Mouse (Mus musculus): ENCODE measurements at regions not wholly inside any gene's neighbourhood (a gene's known extent, or its start where the extent isn't known, plus 50 kb on each side); places are given as distances from the start of the nearest gene placed in this dataset.
A peak's percentile ranks its signal among the peaks of the same experiment; 100 is the strongest.

DNA sequence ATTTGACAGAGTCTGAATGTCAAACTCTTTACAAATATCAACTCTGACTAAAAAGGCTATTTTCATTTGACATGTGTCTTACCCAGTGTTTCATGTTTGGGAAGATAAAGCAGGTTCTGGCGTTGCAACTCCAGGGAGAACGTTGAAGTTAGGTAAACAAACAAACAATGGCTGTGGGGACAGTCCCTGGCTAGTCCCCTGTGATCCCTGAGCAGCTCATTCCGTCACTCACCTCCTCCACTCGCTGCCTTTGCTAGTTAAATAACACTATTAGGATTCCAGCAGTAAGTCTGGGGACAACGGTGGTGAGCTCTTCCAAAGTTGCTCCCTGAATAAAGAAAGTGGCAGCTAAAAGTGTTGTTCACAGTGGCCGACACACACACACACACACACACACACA, 227.8 kb upstream of the Prox1 start:
- no peak for DNase-seq

DNA sequence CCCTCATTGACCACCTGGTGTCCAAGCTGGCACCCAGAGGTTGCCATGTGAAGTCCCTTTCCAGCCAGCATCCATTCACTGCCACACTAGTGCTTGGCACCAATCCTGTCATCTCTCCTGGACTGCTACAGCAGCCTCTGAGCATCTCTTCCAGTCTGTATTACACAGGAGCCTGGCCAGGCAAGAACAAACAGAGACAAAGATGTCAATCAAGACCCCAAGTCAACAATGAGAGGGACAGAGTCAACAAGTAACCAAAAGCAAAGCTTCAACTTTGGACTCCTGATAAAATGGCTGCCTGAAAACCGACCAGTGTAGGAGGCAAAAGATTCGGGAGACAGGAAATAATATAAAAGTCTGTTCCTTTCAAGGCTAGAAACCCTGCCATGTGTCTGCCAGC, 227.3 kb upstream of the Prox1 start:
- DNase-seq = no peak

DNA sequence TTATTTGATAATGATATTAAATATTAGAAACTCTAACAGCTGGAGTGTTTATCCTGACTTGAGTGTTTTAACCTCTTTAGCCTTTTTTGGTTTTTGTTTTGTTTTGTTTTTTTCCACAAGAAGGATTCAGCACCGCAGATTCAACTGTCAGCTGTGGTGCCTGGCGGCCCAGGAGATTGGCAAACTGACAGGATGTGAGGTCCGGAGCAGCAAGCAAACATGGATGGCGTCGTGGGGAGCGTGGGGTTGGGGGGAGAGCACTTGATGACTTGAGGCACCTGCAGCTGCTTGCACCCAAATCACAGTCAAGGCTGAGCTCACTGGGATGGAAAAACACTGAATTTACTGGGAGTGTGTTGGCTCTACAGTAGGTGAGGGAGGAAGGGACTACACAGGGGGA, 222.5 kb upstream of the Prox1 start:
- peak; percentile 22 for DNase-seq

DNA sequence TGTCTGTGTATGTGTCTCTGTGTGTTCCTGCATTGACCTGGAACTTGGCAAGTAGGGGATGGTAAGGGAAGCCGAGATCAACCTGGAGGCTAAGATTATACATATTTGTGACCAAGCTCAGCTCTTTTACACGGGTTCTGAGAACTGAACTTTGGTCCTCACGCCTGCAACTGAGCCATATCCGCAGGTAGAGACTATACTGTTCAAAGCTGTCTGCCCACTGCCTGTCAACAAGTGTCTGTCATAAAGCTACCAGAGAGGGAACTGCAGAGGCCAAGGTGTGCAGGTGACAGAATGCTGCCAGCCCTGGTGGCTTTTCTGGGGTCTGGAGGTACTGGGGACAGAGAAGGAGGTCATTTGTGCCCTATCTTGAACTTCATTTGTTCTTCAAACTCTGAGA, 218.3 kb upstream of the Prox1 start:
- DNase-seq = no peak

DNA sequence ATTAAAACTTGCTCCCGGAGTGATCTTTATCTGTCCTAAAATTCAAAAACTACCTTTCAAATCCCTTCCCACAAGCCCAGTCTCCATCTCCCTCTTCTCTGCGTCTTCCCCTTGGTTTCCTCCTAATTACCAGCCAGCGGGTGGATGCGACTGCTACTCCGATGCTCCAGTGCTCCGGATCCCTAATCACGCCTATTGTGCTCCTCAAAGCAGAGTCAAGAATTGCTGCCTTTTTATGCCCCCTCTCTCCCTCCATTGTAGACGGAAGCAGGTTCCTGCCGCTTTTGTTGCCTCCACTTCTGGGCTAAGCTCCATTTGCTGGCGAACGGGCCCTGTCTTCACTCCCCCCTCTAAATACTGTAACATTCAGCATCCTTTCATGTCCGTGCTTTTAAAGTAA, 214.0 kb upstream of the Prox1 start:
- DNase-seq = no peak

DNA sequence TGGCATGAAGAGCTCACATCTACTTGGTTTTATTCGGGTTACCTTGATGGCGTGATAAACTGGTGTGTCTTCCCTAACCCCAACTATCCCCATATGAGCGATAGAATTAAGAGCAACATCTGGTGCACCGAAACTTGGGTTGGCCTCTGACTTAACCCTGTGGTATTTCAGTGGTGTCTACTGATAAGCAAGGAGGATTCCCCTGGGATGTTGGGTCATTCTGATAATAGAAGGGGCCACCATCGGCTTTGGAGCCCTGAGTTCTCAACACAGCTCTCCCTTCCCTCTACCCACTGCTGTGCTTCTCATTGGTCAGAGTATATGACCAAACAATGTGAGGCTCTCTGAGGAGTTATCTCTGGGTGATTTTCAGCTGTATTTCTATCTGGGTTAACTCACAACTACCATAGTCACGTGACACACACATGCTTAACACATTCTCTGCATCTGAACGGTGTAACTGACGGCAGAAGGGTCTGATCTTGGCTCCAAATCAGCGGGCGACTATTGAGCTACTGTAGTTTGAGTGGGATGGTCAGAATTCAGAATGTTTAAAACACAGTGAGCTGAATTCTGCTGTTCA, 212.8 kb upstream of the Prox1 start:
- no peak for DNase-seq

DNA sequence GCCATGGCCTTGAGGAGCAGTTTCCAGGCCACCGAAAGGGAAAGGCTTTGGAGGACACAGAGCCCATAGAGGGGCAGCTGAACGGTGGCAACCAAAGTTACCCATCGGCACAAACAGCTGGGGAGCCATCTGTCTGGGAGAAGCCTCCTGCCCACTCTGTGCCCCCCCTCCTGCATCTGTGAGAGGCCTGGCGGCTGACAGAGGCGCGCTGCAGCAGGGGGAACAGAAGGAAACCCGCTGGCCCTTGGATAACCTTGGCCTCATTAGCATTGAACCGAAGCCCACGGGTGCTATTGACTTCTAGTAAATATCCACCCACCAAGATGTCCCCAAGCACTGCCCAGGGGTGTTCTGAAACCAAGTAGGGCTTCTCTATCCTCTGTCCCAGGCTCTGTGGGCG, 209.6 kb upstream of the Prox1 start:
- DNase-seq = no peak

DNA sequence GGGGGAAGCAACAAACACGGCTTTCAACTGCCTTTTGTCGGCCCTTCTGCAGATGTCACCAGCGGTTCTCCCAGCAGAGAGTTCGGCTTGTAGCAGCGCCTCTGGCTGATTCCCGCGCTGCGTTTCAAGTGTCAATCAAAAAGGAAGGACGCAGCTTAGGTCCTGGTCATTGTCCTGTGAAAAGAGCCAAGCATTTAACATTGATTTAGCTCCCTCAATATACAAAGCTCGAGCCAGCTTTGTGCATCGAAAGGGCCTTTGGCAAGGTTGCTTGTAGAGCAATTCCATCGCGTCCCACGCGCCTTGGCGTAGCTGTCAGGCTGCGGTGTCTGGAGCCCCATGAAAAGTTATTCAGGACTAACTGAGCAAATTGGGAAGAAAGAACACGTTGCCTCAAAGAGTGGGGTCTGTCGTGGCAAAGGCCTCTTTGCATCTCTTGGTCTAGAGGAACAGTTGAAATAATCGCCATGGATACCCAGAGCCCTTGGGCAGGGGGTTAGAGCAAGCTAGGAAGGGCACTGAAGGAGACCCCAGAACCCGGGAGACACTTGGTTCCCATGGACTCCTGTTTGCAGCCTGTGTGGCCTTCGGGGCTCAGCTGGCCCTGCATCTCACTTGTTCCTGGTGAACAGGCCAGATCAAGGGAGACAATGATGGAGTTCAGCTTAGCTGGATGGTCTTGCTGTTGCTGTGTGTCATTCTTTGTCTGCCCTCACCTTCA, 204.8 kb upstream of the Prox1 start:
- no peak for DNase-seq

DNA sequence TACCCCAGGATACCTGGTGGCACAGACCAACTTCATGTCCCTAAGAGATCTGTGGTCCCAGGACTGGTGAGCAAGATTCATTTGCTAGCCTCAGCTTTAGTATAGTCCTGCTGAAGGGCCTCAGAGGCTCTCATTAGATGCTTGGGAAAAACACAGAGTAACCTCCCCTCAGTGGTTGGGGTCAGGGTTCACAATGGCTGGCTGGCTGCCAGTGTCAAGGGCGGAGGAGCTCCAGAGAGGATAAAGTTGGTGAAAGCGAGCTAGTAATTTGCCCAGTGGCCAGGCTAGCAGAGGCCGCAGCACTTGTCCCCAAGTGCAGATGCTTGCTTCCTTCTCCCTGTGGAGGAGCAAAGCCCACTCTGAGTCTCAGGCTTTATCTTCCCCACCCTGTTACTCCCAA, 203.8 kb upstream of the Prox1 start:
- peak; percentile 35 for DNase-seq

DNA sequence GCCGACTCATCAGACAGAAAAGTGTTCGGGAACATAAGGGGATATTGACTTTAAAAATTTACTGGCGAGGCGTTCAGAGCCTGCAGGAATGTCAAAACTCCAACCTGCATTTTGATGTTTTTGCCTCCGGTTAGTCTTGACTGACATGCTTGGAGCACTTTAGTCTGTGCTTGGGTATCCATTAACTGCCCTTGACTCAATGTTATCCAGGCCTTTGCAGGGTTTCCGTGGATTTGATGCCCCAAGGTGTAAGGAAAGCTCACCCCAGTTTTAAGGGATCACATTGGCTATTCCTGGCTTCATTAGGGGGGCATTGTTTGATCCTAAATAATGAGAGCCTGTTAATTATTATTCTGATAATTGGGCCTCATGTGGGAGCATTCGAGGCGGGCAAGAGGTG, 196.1 kb upstream of the Prox1 start:
- DNase-seq = no peak

DNA sequence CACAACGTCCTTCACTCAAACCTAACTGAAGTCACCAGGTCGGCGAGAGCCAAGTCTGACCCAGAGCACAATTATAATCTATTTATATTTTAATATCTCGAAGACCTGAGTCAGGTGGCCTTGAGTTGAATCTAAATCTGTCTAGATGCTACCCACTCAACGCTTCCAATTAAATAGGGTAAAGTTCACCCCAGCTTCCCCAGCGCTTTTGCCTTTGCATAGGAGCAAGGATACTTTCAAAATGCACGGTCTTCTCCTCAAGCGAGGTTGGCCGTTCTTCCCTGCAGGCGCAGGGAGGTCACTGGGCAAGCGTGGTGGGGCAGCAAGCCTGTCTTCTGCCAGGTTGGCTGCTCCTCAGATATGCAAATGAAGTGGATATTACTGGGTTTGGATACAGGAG, 194.6 kb upstream of the Prox1 start:
- peak; percentile 55 for DNase-seq

DNA sequence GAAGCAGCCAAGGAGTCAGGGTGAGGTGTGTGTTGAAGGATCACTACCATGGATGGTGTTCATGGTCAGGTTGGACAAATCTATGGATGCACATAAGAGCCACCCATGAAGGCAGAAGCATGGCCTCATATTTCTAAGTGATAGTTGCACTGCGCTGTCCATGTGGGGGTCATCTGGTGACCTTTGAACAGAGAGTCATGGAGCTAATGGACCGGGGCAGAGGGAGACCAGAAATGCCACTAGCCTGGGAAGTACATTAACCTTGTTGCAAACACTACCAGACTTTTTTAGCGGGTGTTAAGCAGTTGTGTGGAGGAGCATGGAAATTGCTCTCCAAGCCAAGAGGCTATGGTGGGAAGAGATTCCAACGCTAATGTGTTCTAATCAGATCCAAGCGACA, 190.1 kb upstream of the Prox1 start:
- no peak for DNase-seq

DNA sequence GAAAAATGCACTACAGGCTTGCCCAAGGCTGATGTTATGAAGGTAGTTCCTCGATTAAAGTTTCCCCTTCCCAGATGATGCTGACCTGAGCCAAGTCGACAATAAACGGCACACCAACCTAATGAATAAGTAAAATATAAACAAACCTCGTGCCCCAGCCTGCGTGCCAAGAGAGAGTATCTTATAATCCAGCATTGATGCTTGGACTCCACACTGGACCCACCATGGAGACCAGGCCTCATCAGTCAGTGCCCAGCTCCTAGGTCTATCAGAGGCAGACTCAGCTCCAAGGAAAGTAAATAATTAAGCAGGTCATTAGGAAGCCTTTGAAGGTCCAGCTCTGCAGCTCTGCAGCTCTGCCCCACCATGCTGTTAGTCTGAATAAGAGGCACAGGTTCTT, 187.3 kb upstream of the Prox1 start:
- DNase-seq = no peak

DNA sequence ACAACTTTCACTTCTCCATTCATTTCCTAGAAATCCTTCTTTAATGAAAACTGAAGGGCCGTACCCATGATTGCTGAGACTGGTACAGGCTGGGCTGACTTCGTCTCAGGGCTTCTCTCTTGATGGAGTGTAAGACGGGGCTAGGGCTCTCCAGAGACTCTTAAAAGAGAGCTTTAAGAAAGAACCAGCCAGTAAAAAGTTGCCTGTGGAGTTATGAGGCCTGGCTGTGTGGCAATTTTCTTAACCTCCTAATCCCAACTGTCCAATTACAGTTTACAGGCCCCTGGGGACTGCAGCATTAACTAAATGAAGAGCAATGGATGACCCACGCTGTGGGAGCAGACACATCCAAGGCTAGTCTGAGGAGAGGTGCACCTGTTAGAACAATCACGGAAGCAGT, 177.1 kb upstream of the Prox1 start:
- no peak for DNase-seq

DNA sequence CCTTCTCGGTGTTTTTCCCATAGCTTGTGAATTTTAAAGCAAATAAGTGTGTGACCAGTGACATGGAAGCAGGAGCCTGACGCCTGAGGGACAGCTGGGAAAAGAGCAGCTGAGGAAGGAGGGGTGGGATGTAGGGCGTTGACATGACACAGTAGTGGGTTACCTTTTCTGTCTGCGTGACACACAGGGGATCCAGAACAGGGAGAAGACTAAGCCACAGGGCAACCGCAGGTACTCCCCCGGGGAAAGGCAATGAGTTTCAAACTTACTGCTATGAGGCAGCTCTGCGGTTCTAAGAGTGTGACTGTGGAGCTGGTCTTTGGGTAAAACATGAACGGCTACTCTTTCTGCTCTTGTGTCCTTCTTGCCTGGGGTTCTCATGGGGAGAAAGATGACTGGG, 170.2 kb upstream of the Prox1 start:
- DNase-seq = no peak

DNA sequence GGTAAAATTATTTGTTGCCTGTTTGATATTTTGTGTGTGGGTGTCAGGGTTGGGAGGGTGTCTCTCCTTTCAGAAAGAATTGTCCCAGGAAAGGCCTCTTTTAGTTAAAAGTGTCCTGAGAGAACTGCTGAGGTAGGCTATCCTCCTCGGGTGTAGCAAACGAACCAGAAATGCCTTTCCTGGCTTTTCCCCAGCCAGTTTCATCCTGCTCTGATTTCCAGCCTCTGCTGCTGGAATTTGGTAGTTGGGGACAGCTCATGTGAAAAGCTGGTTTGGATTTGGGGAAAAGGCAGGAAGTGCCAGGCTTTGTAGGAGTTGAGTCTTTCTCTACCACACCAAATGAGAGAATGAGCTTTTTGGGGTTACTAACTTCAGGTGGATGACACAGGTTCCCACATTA, 164.0 kb upstream of the Prox1 start:
- DNase-seq = no peak

DNA sequence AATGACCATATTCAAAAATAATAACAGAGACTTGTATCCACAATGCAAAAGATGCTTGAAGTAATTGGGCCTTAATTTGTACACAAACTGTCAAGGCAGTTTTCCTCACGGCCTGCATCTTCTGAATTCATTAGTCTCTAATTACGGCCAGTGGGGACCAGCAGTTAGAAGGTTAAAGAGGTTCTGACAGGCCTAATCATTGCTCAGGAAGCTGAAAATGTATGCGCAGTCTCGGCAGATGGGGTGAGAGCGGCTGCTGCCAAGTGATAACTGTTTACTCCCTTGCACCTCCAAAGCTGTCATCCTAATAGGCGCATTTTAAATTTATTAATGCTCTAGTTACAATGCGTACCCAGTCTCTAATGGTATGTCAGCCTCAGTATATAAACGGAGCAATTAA, 163.5 kb upstream of the Prox1 start:
- no peak for DNase-seq

DNA sequence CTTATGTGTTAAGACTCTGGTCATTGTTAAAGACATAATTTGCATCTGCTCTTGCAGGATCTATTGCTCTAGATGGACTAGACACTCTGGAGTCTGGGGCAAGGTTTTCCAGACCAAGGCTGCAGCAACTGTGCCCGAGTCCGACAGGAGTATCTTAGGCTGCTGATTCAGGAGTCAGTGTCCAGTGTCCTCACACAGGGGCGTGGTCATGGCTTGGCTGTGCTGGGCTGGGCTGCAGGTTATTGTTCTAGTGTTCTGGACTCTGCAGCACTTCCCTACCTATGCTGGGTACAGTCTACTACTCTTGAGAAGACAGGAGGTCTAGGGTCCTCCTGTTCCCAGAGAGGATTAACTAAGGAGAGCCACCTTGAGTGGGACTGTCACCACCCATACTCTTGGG, 161.5 kb upstream of the Prox1 start:
- DNase-seq = no peak

DNA sequence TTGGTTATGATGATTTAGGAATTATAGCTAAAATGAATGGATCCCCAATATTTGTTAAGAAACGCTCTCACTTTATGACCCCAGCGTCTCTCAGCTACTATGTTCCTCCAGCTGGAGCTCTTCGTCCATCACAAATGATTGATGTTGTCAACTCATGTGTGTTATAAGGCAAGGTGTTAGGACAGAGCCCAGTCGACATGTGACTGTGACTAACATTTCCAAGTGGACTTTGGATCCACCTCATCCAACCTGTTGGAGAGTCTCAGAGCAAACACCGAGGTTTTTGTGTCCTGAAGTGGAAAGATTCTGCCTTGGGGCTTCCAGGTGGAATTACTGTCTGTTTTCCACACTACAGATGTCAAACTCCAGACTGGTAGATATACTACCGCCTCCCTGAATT, 154.0 kb upstream of the Prox1 start:
- DNase-seq = no peak

DNA sequence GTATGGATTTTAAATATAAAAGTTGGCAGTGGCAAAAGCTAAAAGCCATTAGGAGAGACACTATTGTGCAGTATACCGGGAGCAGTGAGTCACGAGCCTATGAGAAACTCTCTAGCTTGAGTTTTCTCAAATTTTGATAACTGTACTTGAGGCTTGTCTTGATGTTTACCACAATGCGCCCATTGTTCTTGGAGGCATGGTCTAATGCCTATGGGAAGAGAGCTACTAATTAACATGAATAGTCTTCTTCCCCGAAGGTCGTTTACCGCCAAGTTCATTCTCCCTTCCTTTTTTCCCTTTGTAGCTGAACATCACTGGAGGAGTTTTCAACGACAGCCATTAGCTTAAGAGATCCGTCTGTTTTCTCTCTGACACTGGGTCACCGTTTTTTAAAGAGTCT, 153.2 kb upstream of the Prox1 start:
- no peak for DNase-seq

DNA sequence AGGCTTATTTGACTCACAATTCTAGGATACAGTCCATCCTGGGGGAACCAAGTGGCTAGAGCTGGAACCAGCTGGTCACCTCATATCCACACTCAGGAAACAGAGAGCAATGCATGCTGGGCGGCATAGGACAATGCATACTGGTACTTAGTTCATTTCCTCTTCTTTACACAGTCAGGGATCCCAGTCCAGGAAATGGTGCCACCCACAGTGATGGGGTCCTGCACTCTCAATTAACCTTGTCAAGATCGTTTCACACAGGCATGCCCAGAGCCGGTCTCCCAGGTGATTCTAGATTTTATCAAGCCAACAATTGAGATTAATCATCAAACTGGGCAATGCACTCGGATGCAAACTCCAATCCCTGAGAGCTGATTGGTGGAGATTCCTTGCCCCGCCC, 145.7 kb upstream of the Prox1 start:
- DNase-seq = no peak

DNA sequence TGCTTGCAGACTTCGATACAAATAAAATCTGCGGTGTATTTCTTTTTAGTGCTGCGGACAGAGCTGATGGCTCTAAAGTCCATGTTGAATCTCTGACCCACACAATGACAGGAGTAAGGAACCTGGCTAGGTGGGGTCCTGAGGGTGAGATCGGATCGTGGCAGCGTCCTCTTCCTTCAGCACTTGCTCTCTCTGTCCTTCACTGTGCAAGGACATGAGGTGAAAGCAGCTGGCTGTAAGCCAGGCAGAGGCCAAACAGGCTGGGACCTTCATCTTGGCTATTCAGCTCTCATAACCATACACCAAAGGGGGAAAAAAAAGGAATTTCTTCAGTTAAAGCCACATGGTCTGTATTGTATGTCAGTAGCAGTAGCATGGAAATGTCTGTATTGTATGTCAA, 139.3 kb upstream of the Prox1 start:
- DNase-seq = peak; percentile 39

DNA sequence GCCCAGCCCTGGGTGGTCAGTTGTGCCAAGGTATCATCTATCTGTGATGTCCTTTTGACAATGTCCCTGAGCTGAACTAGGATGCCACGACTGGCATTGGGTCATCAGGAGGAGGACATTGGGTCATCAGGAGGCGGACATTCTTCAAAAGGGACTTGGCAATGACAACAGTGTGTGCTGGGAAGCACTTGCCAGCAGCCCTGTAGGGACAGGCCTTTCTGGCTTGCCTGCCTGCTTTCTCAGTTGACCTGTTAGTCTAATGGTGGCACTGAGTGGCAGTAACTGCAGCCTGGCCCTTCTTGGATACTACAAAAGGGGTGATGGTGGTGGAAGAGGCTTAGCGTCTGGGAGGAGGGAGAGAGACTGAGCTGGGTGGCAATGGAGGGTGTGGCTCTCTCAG, 137.2 kb upstream of the Prox1 start:
- no peak for DNase-seq

DNA sequence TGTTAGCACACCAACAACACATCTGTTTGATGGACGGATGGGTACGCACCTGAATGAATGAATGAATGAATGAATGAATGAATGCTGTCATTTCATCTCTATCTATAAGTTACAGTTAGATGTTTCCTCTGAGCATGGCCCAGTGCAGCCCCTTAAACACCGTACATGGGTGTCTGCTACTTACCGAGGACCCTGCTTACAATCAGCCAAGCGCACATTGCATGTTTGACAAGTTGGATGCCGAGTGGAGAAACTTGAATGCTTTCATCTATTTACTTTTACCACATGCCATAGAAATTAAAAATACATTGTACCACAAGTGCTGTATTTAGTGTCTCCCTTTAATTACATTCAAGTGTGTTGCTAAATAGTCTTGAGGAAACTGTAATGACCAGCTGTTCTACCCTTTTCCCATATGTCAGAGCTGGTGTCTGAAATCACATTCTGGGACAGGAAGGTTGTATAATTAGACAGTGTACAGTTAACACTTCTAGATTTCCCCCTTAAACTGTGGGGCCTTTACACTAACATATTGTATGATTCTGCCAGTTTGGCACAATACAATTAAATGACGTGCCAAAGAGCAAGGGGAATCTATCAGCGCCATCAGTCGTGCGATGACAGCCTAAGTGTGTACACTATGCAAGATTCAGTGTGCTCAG, 127.3 kb upstream of the Prox1 start:
- no peak for DNase-seq

DNA sequence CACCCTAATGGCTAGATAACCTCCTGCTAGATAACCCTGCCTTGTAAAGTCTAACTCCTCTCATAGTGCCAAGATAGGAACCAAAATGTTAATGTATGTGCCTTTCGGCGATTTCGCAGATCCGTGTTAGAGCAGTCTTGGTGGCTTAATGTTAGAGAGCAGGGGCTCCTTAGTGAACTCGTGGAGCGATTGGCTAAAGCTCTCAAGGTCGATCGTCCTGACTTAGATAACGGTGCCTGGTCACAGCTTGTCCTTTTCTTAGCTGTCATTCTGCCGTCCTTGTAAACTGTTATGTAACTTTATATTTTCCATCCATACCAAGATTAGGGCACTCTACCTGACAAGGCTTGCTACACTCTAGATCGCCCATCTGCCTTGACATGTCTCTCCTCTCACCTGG, 119.5 kb upstream of the Prox1 start:
- no peak for DNase-seq
